Mouse (Mus musculus) lung, embryonic 14.5 days (tissue): Measurements from ENCODE around the gene Nt5c2. TPM values are rescaled to one million over a fixed set of nuclear protein-coding genes. Genes with fewer than 3 reads are reported as not detected.
"Not testable (repeated sequence)": the region's sequence is repeated elsewhere in the genome, so short reads cannot be mapped to it uniquely, and the experiment has no call there.

ENCODE experiments used
- ATAC-seq: fragments of 200-750 bp; cut with Nextera tagmentation; 2 replicates; pipeline ENCODE4 v1.8.0; 2017; ENCODE audit warnings: mild to moderate bottlenecking, moderate TSS enrichment, moderate library complexity; ENCODE audit not compliant: insufficient read depth
- DNase-seq: peaks from one replicate; pipeline ENCODE4 v3.0.0-alpha.2; 2015
- H3K27ac ChIP-seq: fragments of 300-500 bp; sonication (generic); 2 replicates; pipeline ENCODE4 v1.5.1; 2014; ENCODE audit warnings: low read depth, mild to moderate bottlenecking, moderate library complexity
- H3K27me3 ChIP-seq: fragments of 300-500 bp; sonication (generic); 2 replicates; pipeline ENCODE4 v1.6.1; 2014; ENCODE audit warnings: low read length, control low read depth; ENCODE audit not compliant: insufficient read depth
- H3K36me3 ChIP-seq: fragments of 300-500 bp; sonication (generic); 2 replicates; pipeline ENCODE4 v1.6.1; 2014; ENCODE audit warnings: control low read depth; ENCODE audit not compliant: insufficient read depth
- H3K4me1 ChIP-seq: fragments of 300-500 bp; sonication (generic); 2 replicates; pipeline ENCODE4 v1.6.1; 2014; ENCODE audit warnings: antibody characterized with exemption, control low read depth; ENCODE audit not compliant: insufficient read depth
- H3K4me2 ChIP-seq: fragments of 300-500 bp; sonication (generic); 2 replicates; pipeline ENCODE4 v1.6.1; 2014; ENCODE audit warnings: mild to moderate bottlenecking
- H3K4me3 ChIP-seq: fragments of 300-500 bp; sonication (generic); 2 replicates; pipeline ENCODE4 v1.5.1; 2014; ENCODE audit warnings: low read depth, low read length
- H3K9ac ChIP-seq: fragments of 300-500 bp; sonication (generic); 2 replicates; pipeline ENCODE4 v1.6.1; 2014
- H3K9me3 ChIP-seq: fragments of 300-500 bp; sonication (generic); 2 replicates; pipeline ENCODE4 v1.6.1; 2016; ENCODE audit warnings: low read depth, low read length, control low read depth
- CTCF ChIP-seq: IDR thresholded peaks from 2 replicates; pipeline ENCODE4 v1.5.1; 2016; ENCODE audit warnings: antibody characterized with exemption, low read depth
- WGBS: fragments of 180-500 bp; shearing (Covaris S2); extraction: QIAGEN DNeasy Blood & Tissue Kit; methylation state at CpG from one replicate; pipeline ENCODE4 v1.1.7; 2014; 5-methylcytosine and 5-hydroxymethylcytosine counted together
- polyA plus RNA-seq: library from polyadenylated mRNA; unstranded; fragments of >200 nt; fragmentation: Nextera tagmentation; extraction: Ambion mirVana; gene quantifications from 2 replicates; pipeline ENCODE4 v1.2.1, GENCODE M21; 2014

The Nt5c2 gene
- polyA plus RNA-seq, 1 experiment from 2014 or later, result 81.2 TPM

GRCm38 (mm10) chr19:47009943-47010342, 5.0 kb downstream of the Nt5c2 start:
- no peak overlapping the region for H3K27ac ChIP-seq
- H3K36me3 ChIP-seq, result no peaks in the 10 kb centered on the region
- TF ChIP-seq CTCF, result no peak
- H3K9ac ChIP-seq, result no peak overlapping the region
- H3K4me1 ChIP-seq, result no peaks in the 10 kb centered on the region
- DNase-seq (no peak), ATAC-seq (no peak)
- H3K27me3 ChIP-seq, result peaks cover 30% of the 10 kb centered on the region
- H3K4me2 ChIP-seq, result no peak overlapping the region
- 75% methylated on average over 5 of the region's 5 CpGs for WGBS
- H3K4me3 ChIP-seq, result no peak overlapping the region
- H3K9me3 ChIP-seq, result no peaks in the 10 kb centered on the region

GRCm38 (mm10) chr19:47009420-47009819, 5.5 kb downstream of the Nt5c2 start:
- WGBS, result 81% methylated on average over 7 of the region's 7 CpGs
- Histone ChIP-seq H3K4me3 (no peak overlapping the region), H3K4me1 (no peaks in the 10 kb centered on the region), H3K27ac (no peak overlapping the region), H3K9ac (no peak overlapping the region), H3K27me3 (peaks cover 25% of the 10 kb centered on the region), H3K9me3 (no peaks in the 10 kb centered on the region), H3K4me2 (no peak overlapping the region), H3K36me3 (no peaks in the 10 kb centered on the region)
- ATAC-seq, result no peak
- no peak for TF ChIP-seq CTCF
- DNase-seq, result no peak

DNA sequence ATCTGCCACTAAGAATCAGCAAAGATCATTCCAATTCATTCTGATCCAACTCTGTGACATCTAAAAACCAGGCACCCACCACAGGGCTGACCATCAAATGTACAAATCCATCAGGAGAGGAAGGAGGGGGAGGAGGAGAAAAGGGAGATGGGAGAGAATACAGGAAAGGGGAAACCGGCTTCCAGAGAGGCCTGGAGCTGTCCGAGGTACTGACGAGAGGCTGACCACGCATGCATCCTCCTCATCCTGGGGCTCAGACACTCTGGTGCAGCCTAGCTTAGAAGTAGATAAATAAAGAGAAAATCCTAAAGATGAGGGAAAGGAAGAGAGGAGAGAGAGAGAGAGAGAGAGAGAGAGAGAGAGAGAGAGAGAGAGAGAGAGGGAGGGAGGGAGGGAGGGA, 8.6 kb downstream of the Nt5c2 start:
- no peaks in the 10 kb centered on the region for H3K9me3 ChIP-seq
- ATAC-seq (no peak), DNase-seq (peak; percentile 87)
- H3K27ac ChIP-seq, result no peak overlapping the region
- H3K4me1 ChIP-seq, result no peaks in the 10 kb centered on the region
- 0% methylated on average over 4 of the region's 4 CpGs for WGBS
- H3K4me2 ChIP-seq, result no peak overlapping the region
- TF ChIP-seq CTCF, result no peak
- H3K36me3 ChIP-seq, result no peaks in the 10 kb centered on the region
- no peak overlapping the region for H3K4me3 ChIP-seq
- H3K27me3 ChIP-seq, result no peaks in the 10 kb centered on the region
- no peak overlapping the region for H3K9ac ChIP-seq

DNA sequence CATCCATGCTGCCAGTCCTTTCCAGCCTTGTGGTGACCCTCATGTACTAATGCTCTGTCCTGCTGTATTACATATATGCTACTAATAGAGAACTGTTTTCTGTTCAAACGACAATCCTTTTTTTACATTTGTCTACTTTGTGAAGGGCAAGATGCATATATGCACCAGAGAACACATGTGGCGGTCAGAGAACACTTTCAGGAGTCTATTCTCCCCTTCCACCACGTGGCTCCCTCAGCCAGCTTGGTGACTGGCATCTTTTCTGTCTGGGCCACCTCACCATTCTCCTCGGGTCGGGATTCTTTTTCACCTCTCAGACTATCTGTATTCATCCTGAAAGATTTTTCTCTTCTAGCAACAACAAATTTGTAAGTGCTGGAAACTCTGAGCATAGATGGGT, 9.1 kb downstream of the Nt5c2 start:
- no peak for ATAC-seq
- no peak overlapping the region for H3K4me3 ChIP-seq
- DNase-seq, result no peak
- no peak overlapping the region for H3K4me2 ChIP-seq
- no peaks in the 10 kb centered on the region for H3K4me1 ChIP-seq
- WGBS, result 46% methylated on average over 5 of the region's 5 CpGs
- H3K27ac ChIP-seq, result no peak overlapping the region
- no peak for TF ChIP-seq CTCF
- H3K9me3 ChIP-seq, result no peaks in the 10 kb centered on the region
- H3K27me3 ChIP-seq, result no peaks in the 10 kb centered on the region
- no peak overlapping the region for H3K9ac ChIP-seq
- H3K36me3 ChIP-seq, result no peaks in the 10 kb centered on the region

- no peak for DNase-seq
- H3K27ac ChIP-seq, result no peak overlapping the region
- ATAC-seq, result no peak
- no peak for TF ChIP-seq CTCF
- no peaks in the 10 kb centered on the region for H3K27me3 ChIP-seq
- no peaks in the 10 kb centered on the region for H3K4me1 ChIP-seq
- H3K4me3 ChIP-seq, result no peak overlapping the region
- no peaks in the 10 kb centered on the region for H3K9me3 ChIP-seq
- no peaks in the 10 kb centered on the region for H3K36me3 ChIP-seq
- 73% methylated on average over 6 of the region's 6 CpGs for WGBS
- no peak overlapping the region for H3K9ac ChIP-seq
- H3K4me2 ChIP-seq, result no peak overlapping the region
These were observed 11.0 kb downstream of the Nt5c2 start for GRCm38 (mm10) chr19:47003742-47004511.

DNA sequence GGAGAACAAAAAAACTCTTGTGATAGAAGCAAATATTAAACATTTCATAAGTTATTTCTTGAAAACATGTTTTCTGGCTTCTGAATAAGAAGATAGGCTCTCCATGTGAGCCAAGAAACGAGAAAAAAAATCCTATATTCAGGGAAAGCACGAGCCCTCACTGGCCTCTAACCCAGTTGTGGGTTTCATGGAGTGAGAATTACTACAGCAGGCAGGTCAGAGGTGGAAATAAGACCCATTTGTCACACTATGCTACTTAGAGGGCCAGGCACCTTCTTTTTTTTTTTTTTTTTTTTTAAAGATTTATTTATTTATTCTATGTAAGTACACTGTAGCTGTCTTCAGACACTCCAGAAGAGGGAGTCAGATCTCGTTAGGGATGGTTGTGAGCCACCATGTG, 14.6 kb downstream of the Nt5c2 start:
- not testable (repeated sequence) for ATAC-seq, DNase-seq
- 77% methylated on average over 2 of the region's 3 CpGs for WGBS

GRCm38 (mm10) chr19:46999753-47000152, 15.2 kb downstream of the Nt5c2 start:
- TF ChIP-seq CTCF, result no peak
- no peaks in the 10 kb centered on the region for H3K9me3 ChIP-seq
- DNase-seq (no peak), ATAC-seq (no peak)
- WGBS, result 71% methylated on average over 6 of the region's 6 CpGs
- no peaks in the 10 kb centered on the region for H3K4me1 ChIP-seq
- H3K4me3 ChIP-seq, result no peak overlapping the region
- no peak overlapping the region for H3K27ac ChIP-seq
- H3K9ac ChIP-seq, result no peak overlapping the region
- H3K36me3 ChIP-seq, result no peaks in the 10 kb centered on the region
- H3K27me3 ChIP-seq, result no peaks in the 10 kb centered on the region
- no peak overlapping the region for H3K4me2 ChIP-seq

More for the DNA sequence above, 14.6 kb downstream of the Nt5c2 start:
- H3K9me3 ChIP-seq, H3K4me2 ChIP-seq, H3K4me1 ChIP-seq, H3K4me3 ChIP-seq, H3K27me3 ChIP-seq, H3K27ac ChIP-seq, H3K9ac ChIP-seq, H3K36me3 ChIP-seq: not testable (repeated sequence)
